10 mouse cellular contexts compared by ENCODE assay signal in the genomic region with DNA sequence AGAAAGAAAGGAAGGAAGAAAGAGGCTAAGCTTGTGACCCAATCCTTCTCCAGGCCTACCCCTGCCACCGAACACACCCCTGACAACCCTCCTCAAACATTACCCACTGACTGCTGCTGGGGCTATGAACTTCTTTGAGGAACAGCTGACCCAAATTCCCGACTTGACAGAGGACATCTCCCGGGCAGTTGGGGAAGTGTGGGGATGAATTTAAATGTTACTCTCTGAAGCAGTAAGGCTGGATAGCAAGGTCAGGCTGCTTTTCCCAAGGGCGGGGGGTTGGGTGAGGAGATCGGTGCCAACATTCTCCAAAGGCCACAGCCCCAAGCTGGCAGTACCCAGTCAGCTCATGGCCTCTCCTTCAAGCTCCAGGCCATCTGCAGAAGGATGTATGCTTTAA. TPM values are rescaled to one million over a fixed set of nuclear protein-coding genes. Genes with fewer than 3 reads are reported as not detected.
DNase-seq lines count a peak whose midpoint lies in the region; ATAC-seq lines count a peak whose summit lies in the region.
"Had no signal": no experiment of that assay in that cellular context is flagged by ENCODE, and none has a peak within 500 bp of the region (broad histone marks: within the 10 kb centered on the region; RNA-seq: fewer than 3 reads in every experiment).

No protein-coding gene starts in this region.

- no peak overlapping the region for H3K4me2 ChIP-seq in hindbrain, embryonic 14.5 days (replicated peaks)
- no peak overlapping the region for H3K4me2 ChIP-seq in neural tube, embryonic 13.5 days
- H3K4me2 ChIP-seq in forebrain, embryonic 11.5 days (ENCODE audit: low read depth, low read length, severe bottlenecking): no peak overlapping the region
- H3K4me2 ChIP-seq: liver, embryonic 11.5 days had no signal

- DNase-seq in hindbrain, embryonic 14.5 days (ENCODE audit: low spot score): peak; percentile 33
- no peak for DNase-seq in hindbrain, embryonic 10.5 days (ENCODE audit: low spot score)
- no peak for DNase-seq in neural tube, embryonic 10.5 days (ENCODE audit: extremely low spot score, low spot score)
- DNase-seq in brain, adult 2 months (ENCODE audit: low read depth, low spot score): peak; percentile 46
- DNase-seq in layer of hippocampus, adult 9-11 months: peak; percentile 44
- no peak for DNase-seq in forebrain, embryonic 11.5 days (ENCODE audit: low spot score)

- H3K4me1 ChIP-seq in hindbrain, embryonic 14.5 days (replicated peaks; ENCODE audit: control insufficient read depth, insufficient read depth, low read length): no peaks in the 10 kb centered on the region
- 0 out of 2 replicates have a peak, but pooled peaks cover 11% of the 10 kb centered on the region for H3K4me1 ChIP-seq in hindbrain, embryonic 10.5 days (replicated peaks)
- H3K4me1 ChIP-seq in neural tube, embryonic 13.5 days (replicated peaks): peaks cover 8% of the 10 kb centered on the region; the same call in 1 of the 2 replicates
- H3K4me1 ChIP-seq in forebrain, embryonic 11.5 days (replicated peaks; ENCODE audit: control insufficient read depth, insufficient read depth, low read length): no peaks in the 10 kb centered on the region

- H3K4me3 ChIP-seq in hindbrain, embryonic 14.5 days (replicated peaks; ENCODE audit: low read length): no peak overlapping the region
- H3K4me3 ChIP-seq in hindbrain, embryonic 10.5 days: no peak overlapping the region
- no peak overlapping the region for H3K4me3 ChIP-seq in neural tube, embryonic 13.5 days
- H3K4me3 ChIP-seq in forebrain, embryonic 11.5 days (ENCODE audit: low read depth, low read length): no peak overlapping the region

- H3K27me3 ChIP-seq in hindbrain, embryonic 14.5 days (ENCODE audit: control insufficient read depth, insufficient read depth, low read length): no peaks in the 10 kb centered on the region
- H3K27me3 ChIP-seq in hindbrain, embryonic 10.5 days (ENCODE audit: insufficient read depth, poor library complexity, severe bottlenecking): no peaks in the 10 kb centered on the region
- H3K27me3 ChIP-seq in neural tube, embryonic 13.5 days: no peaks in the 10 kb centered on the region
- H3K27me3 ChIP-seq in forebrain, embryonic 11.5 days (ENCODE audit: control insufficient read depth, insufficient read depth, low read length): no peaks in the 10 kb centered on the region

- H3K9me3 ChIP-seq in hindbrain, embryonic 14.5 days (ENCODE audit: control insufficient read depth, low read length): no peaks in the 10 kb centered on the region
- H3K9me3 ChIP-seq in hindbrain, embryonic 10.5 days: no peaks in the 10 kb centered on the region
- H3K9me3 ChIP-seq in neural tube, embryonic 13.5 days: no peaks in the 10 kb centered on the region
- no peaks in the 10 kb centered on the region for H3K9me3 ChIP-seq in forebrain, embryonic 11.5 days (ENCODE audit: control insufficient read depth, low read length)

- 54% methylated on average over 5 of the region's 5 CpGs for WGBS in hindbrain, embryonic 14.5 days
- 72% methylated on average over 5 of the region's 5 CpGs for WGBS in hindbrain, embryonic 10.5 days
- 48% methylated on average over 5 of the region's 5 CpGs for WGBS in neural tube, embryonic 13.5 days
- 82% methylated on average over 5 of the region's 5 CpGs for WGBS in forebrain, embryonic 11.5 days

- ATAC-seq in hindbrain, embryonic 14.5 days (ENCODE audit: low FRiP score): peak; percentile 76; the same call in 1 of the 2 replicates
- peak; percentile 84; the same call in 1 of the 2 replicates for ATAC-seq in neural tube, embryonic 13.5 days (ENCODE audit: low read depth)
- no peak for ATAC-seq in erythroid progenitor cell, adult 5-6 weeks (replicated peaks; ENCODE audit: low FRiP score, poor library complexity, severe bottlenecking)
- no peak for ATAC-seq in forebrain, embryonic 11.5 days (replicated peaks; ENCODE audit: low FRiP score)
- ATAC-seq: intestine, postnatal 0 days had no signal

- no peak overlapping the region for H3K27ac ChIP-seq in hindbrain, embryonic 14.5 days
- H3K27ac ChIP-seq in hindbrain, embryonic 10.5 days: no peak overlapping the region
- H3K27ac ChIP-seq in neural tube, embryonic 13.5 days (replicated peaks): peak overlapping the region; percentile 52; the same call in 1 of the 2 replicates
- H3K27ac ChIP-seq in forebrain, embryonic 11.5 days (ENCODE audit: low read depth, low read length): no peak overlapping the region

- H3K36me3 ChIP-seq in hindbrain, embryonic 14.5 days (replicated peaks; ENCODE audit: control insufficient read depth, insufficient read depth): no peaks in the 10 kb centered on the region
- H3K36me3 ChIP-seq in hindbrain, embryonic 10.5 days: no peaks in the 10 kb centered on the region
- no peaks in the 10 kb centered on the region for H3K36me3 ChIP-seq in neural tube, embryonic 13.5 days
- no peaks in the 10 kb centered on the region for H3K36me3 ChIP-seq in forebrain, embryonic 11.5 days (ENCODE audit: control insufficient read depth, insufficient read depth, low read length)

- H3K9ac ChIP-seq in hindbrain, embryonic 14.5 days: no peak overlapping the region
- H3K9ac ChIP-seq in neural tube, embryonic 13.5 days: no peak overlapping the region
- no peak overlapping the region for H3K9ac ChIP-seq in forebrain, embryonic 11.5 days (ENCODE audit: low read length)

RNA-seq across cellular contexts. Expression of gene Eif5, which starts 24.1 kb away (rescaled TPM):
- 504 and 543 TPM in 2 replicates for polyA plus RNA-seq in hindbrain, embryonic 14.5 days (2014; fragmentation: Nextera tagmentation; extraction: Ambion mirVana)
- 570 and 710 TPM in 2 replicates for polyA plus RNA-seq in hindbrain, embryonic 10.5 days (2016; fragmentation: Nextera tagmentation; extraction: Ambion mirVana)
- polyA plus RNA-seq in neural tube, embryonic 13.5 days (2015; fragmentation: Nextera tagmentation; extraction: Ambion mirVana): 552 and 587 TPM in 2 replicates
- 265 and 296 TPM in 2 replicates for total RNA-seq in erythroid progenitor cell, adult 5-6 weeks (2015; ENCODE audit: low replicate concordance)
- total RNA-seq in erythroid progenitor cell, adult 5-6 weeks (2017; ENCODE audit: low replicate concordance): 240 and 253 TPM in 2 replicates
- 673 and 736 TPM in 2 replicates for polyA plus RNA-seq in forebrain, embryonic 11.5 days (2014; fragmentation: Nextera tagmentation; extraction: Ambion mirVana)

RNA-seq across cellular contexts. Expression of gene Gm266, which starts 28.1 kb away (rescaled TPM):
- polyA plus RNA-seq in hindbrain, embryonic 14.5 days (2014; fragmentation: Nextera tagmentation; extraction: Ambion mirVana): 2.6 and 3.8 TPM in 2 replicates
- 11.6 and 14.1 TPM in 2 replicates for polyA plus RNA-seq in hindbrain, embryonic 10.5 days (2016; fragmentation: Nextera tagmentation; extraction: Ambion mirVana)
- polyA plus RNA-seq in neural tube, embryonic 13.5 days (2015; fragmentation: Nextera tagmentation; extraction: Ambion mirVana): 1.6 TPM in 2 replicates
- total RNA-seq in erythroid progenitor cell, adult 5-6 weeks (2015; ENCODE audit: low replicate concordance): 1.8 TPM in 1 of 2 replicates, not detected in the other
- total RNA-seq in erythroid progenitor cell, adult 5-6 weeks (2017; ENCODE audit: low replicate concordance): not detected in 2 replicates
- polyA plus RNA-seq in forebrain, embryonic 11.5 days (2014; fragmentation: Nextera tagmentation; extraction: Ambion mirVana): 4.7 and 5.0 TPM in 2 replicates

Comparison
In these comparisons a context has a peak if more than half of its experiments do, and no peak if none do; other contexts are left out.
1. DNase-seq: peak in hindbrain, embryonic 14.5 days (single experiment), brain, adult 2 months (single experiment) and layer of hippocampus, adult 9-11 months (single experiment); none in hindbrain, embryonic 10.5 days (single experiment), neural tube, embryonic 10.5 days (single experiment) and forebrain, embryonic 11.5 days (single experiment).
2. ATAC-seq: peak in hindbrain, embryonic 14.5 days (single experiment) and neural tube, embryonic 13.5 days (single experiment); none in erythroid progenitor cell, adult 5-6 weeks (single experiment) and forebrain, embryonic 11.5 days (single experiment).